Mouse (Mus musculus): Measurements from ENCODE around the gene Ppef1.

DNA sequence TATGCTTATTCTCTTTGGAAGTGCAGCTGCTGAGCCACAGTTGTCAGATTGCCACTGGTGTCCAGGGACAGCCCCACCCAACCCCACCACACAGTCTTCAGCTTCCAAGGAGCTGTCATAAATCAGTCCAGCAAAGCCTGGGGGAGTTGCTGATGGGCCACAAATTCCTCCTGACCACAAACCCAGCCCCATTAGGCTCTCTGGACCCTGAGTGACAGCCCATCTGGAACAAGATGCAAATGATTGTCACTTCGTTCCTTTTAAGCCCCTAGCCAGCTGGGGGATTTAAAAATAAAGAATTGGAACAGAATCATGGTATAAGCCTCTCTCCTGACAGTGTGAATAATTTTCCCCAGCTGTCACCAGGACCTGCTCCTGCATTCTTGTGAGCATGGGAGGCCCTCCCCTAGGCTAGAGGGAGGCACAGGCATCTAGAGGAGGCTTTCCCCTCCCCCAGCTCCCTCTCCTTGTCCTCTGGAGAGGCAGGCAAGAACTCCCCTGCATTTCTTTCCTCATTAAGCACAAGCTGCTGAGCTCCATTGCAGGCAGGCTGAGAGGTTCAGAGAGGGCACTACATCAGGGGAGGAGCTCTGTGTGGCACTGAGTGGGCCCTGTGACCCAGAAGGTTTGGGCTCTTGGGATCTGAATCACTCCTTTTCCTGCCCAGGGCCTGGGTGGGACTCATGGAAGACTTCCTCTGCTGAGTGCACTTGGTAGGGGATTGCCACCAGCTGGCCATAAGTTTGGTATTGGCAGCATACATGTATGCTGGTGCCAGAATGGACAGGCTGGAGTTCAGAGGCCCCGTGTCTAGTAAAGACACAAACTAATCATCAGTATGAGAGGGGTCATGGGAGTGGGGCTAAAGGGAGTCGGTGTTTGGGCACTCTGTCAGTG lies 136.8 kb downstream of the Ppef1 start:
- TF ChIP-seq CTCF (IDR thresholded peaks at IDR 0.05; ENCODE audit: insufficient read depth, low read depth, low read length) (no peak), POLR2A (IDR thresholded peaks at IDR 0.05; ENCODE audit: insufficient read depth, low read depth, low read length) (no peak)

Data from olfactory bulb, adult 2 months (tissue).